Mouse (Mus musculus) megakaryocyte, embryonic 14.5 days (primary cell): ENCODE data around the gene Tnnt1.

ENCODE experiments used
- FLI1 ChIP-seq: IDR thresholded peaks from 2 replicates; pipeline ENCODE4 v1.6.1; 2012; ENCODE audit warnings: low read length, inconsistent platforms, mixed read lengths
- GATA1 ChIP-seq: IDR thresholded peaks from 3 replicates; pipeline ENCODE4 v1.6.1; 2012; ENCODE audit warnings: mixed read lengths, low read length, inconsistent platforms, borderline replicate concordance

DNA sequence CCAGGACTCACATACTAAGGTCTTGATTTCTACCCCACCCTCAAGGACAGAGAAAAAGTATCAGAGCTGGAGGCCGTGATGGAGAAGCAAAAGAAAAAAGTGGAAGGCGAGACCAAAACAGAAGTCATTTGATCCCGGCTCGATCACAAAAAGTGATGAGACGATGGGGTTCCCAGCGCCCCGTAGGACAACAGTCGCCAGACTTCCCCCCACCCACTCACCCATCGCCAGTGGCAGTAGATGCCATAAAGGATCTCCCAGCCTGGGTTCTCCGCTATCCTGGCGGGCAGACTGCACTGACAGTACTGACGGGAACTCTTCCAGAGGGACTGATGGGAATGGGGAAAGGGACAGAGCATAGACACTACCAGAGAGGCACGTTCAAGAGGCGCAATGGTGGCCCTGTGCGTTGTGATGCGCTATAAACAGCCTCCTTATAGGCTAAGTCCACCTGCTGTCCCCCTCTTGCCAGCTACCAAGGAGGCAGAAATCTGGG lies 37.3 kb downstream of the Tnnt1 start:
- TF ChIP-seq GATA1 = no peak
- no peak for TF ChIP-seq FLI1
